Mouse (Mus musculus): ENCODE measurements around the gene C130026I21Rik.
"Not testable (repeated sequence)": the region's sequence is repeated elsewhere in the genome, so short reads cannot be mapped to it uniquely, and the experiment has no call there.

- not testable (repeated sequence) for TF ChIP-seq POLR2A (IDR thresholded peaks at IDR 0.05; ENCODE audit: borderline replicate concordance, insufficient read depth, low read length); CTCF (IDR thresholded peaks at IDR 0.05; ENCODE audit: borderline replicate concordance, insufficient read depth, low read depth, low read length)
These were observed 25.4 kb downstream of the C130026I21Rik start for GRCm38 (mm10) chr1:85244941-85245340.
